Mouse (Mus musculus) cerebellum, adult 2 months (tissue): ENCODE results near the gene Trmt13. TPM values are rescaled to one million over a fixed set of nuclear protein-coding genes. Genes with fewer than 3 reads are reported as not detected.

Source experiments
- DNase-seq, 2 experiments: peaks; one replicate each; pipeline ENCODE4 v3.0.0; 2021
- H3K27ac ChIP-seq: fragments of 200-500 bp; 2 replicates; pipeline ENCODE4 v1.5.1; 2012; ENCODE audit warnings: low read length, control low read depth, inconsistent platforms; ENCODE audit not compliant: insufficient read depth
- H3K27me3 ChIP-seq: fragments of 200-500 bp; 2 replicates; pipeline ENCODE4 v1.6.1; 2012; ENCODE audit warnings: inconsistent platforms, mild to moderate bottlenecking, low read length, moderate library complexity; ENCODE audit not compliant: control insufficient read depth, insufficient read depth
- H3K4me1 ChIP-seq: fragments of 200-500 bp; 2 replicates; pipeline ENCODE4 v1.6.1; 2011; ENCODE audit warnings: low read length; ENCODE audit not compliant: control insufficient read depth, insufficient read depth
- H3K4me3 ChIP-seq: fragments of 200-500 bp; replicated peaks from 2 replicates; pipeline ENCODE3; 2011; ENCODE audit warnings: mild to moderate bottlenecking, low read depth, low read length, control low read depth; ENCODE audit not compliant: insufficient read depth
- CTCF ChIP-seq: fragments of 200-500 bp; IDR thresholded peaks from 2 replicates; pipeline ENCODE4 v1.5.1; 2011; ENCODE audit warnings: low read depth, mild to moderate bottlenecking, control low read depth, low read length, moderate library complexity, borderline replicate concordance; ENCODE audit not compliant: insufficient read depth
- POLR2A ChIP-seq: fragments of 200-500 bp; IDR thresholded peaks from 2 replicates; pipeline ENCODE4 v1.6.1; 2011; ENCODE audit warnings: low read length, control low read depth, borderline replicate concordance; ENCODE audit not compliant: insufficient read depth
- WGBS: fragments of 180-500 bp; shearing (Covaris S2); methylation state at CpG from one replicate; pipeline ENCODE4 v1.1.7; 2018; 5-methylcytosine and 5-hydroxymethylcytosine counted together
- polyA plus RNA-seq: library from polyadenylated mRNA; depleted of rRNA; stranded (reverse); fragments of >200 nt; gene quantifications from 2 replicates; pipeline ENCODE4 v1.2.3, GENCODE M21; 2012

Trmt13 gene
- polyA plus RNA-seq, 1 experiment = 22.9 TPM

- no peak overlapping the region for H3K27ac ChIP-seq
- TF ChIP-seq CTCF = no peak
- TF ChIP-seq POLR2A = no peak
Observed at GRCm38 (mm10) chr3:116638572-116638971, 24.2 kb upstream of the Trmt13 start.

DNA sequence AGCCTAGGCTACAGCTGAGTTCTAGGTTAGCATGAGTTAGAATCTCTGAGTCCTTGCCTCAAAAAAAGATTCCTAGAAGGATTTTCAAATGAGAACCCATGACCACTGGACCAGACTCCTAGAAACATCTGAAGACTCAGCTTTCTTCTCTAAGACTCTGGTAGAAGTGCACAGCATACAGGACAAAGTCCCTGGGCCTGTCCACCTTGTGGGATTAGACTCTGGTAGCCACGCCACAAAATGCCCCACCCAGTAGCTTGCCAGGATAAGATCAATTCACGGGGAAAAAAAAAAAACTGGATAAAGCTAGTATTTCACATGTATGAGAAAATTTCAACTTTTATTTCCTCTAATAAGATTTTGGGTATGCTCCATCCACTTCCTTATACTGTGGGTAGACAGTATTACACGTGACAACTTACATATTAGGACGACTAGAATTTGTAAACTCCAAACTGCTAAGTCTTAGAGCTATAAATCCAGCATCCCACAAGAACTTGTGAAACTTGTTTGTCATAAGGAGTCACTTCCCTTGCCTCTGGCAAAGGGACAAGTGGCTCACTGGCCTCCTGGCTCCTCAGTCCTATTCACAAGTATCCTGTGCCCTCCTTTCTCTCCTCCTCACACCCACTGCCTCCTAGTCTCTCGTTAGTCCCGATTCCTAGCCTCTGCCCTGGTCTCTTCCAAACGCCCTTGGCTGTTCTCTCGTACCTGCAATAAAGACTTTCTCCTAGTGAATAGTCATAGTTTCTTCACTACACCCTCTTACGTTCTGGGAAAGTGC, 23.5 kb upstream of the Trmt13 start:
- Histone ChIP-seq H3K4me1 (no peaks in the 10 kb centered on the region), H3K4me3 (no peak overlapping the region), H3K27me3 (no peaks in the 10 kb centered on the region), H3K27ac (no peak overlapping the region)
- TF ChIP-seq POLR2A (no peak), CTCF (no peak)
- no peak for DNase-seq
- WGBS = 88% methylated on average over 9 of the region's 9 CpGs

More at GRCm38 (mm10) chr3:116638572-116638971, 24.2 kb upstream of the Trmt13 start:
- H3K4me1 ChIP-seq = no peaks in the 10 kb centered on the region
- H3K4me3 ChIP-seq = no peak overlapping the region
- H3K27me3 ChIP-seq = no peaks in the 10 kb centered on the region
- DNase-seq = no peak
- 92% methylated on average over 7 of the region's 7 CpGs for WGBS

DNA sequence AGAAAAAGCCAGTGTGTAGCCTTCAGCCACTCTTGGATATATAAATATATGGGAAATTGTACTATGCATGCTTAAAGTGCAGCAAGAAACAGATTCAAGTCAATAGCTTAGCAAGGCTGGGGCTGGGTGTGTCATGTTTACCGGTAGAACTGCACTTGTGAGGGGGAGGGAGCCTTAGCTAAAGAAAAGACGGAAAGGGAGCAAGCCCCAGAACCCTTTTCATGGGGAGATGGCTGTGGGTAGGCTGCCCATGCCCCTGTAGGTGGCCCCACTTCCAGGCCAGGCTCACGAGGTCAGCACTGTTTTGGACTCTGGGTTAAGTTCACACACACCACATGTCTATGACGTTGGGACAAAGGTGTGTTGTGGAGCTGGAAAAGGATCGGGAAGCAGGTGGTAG, 21.4 kb upstream of the Trmt13 start:
- no peak overlapping the region for H3K4me3 ChIP-seq
- H3K27me3 ChIP-seq = no peaks in the 10 kb centered on the region
- no peak for DNase-seq
- no peak for TF ChIP-seq CTCF
- no peak for TF ChIP-seq POLR2A
- WGBS = 53% methylated on average over 5 of the region's 5 CpGs
- no peak overlapping the region for H3K27ac ChIP-seq
- H3K4me1 ChIP-seq = no peaks in the 10 kb centered on the region

DNA sequence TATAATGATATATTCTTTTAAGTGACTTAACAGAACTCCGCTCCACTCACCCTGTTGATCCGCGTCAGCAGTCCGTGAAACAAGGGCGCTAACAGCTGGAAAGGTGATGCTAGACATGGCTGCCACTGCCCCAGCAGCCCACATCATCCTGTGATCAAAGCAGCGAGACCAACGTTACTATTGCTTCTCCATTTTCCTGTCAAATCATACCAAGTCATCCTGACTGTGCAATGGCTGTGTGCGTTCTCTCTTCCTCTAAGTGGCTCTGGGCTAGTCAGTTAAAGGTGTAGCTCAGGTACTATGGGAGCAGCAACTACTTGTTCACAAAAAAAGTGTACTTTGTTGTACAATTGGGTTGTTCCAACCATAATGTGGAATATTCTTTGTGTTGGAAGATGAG, 20.5 kb upstream of the Trmt13 start:
- TF ChIP-seq POLR2A (no peak), CTCF (no peak)
- Histone ChIP-seq H3K27me3 (no peaks in the 10 kb centered on the region), H3K4me1 (no peaks in the 10 kb centered on the region), H3K27ac (no peak overlapping the region), H3K4me3 (no peak overlapping the region)
- DNase-seq = no peak
- WGBS = 92% methylated on average over 8 of the region's 8 CpGs

DNA sequence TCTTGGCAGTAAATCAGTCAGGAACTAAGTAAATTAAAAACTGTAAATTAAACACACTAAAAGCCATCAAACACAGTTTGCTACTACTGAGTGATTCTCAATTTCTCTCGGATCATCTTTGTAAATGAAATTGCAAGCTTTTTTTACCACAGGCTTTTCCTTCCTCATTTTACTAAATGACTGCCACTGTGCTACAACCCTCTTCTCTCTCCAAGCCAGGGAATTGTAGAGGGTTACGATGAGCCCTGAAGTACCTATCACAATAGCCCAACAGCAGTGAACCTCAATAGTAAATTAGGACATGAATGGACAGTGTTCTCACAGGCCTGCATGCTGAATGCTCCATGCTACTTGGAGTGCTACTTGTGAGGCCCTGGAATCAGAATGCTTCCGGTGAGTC, 19.7 kb upstream of the Trmt13 start:
- Histone ChIP-seq H3K4me1 (no peaks in the 10 kb centered on the region), H3K27ac (no peak overlapping the region)

GRCm38 (mm10) chr3:116632971-116633370, 18.6 kb upstream of the Trmt13 start:
- no peak overlapping the region for H3K27ac ChIP-seq
- TF ChIP-seq POLR2A (no peak), CTCF (no peak)
- H3K4me3 ChIP-seq = no peak overlapping the region
- DNase-seq = no peak
- H3K4me1 ChIP-seq = no peaks in the 10 kb centered on the region
- WGBS = 67% methylated on average over 3 of the region's 3 CpGs
- no peaks in the 10 kb centered on the region for H3K27me3 ChIP-seq

More for the DNA sequence above, 19.7 kb upstream of the Trmt13 start:
- WGBS = 90% methylated on average over 3 of the region's 3 CpGs
- no peak for TF ChIP-seq POLR2A
- TF ChIP-seq CTCF = no peak
- H3K4me3 ChIP-seq = no peak overlapping the region
- DNase-seq = no peak
- no peaks in the 10 kb centered on the region for H3K27me3 ChIP-seq

- TF ChIP-seq CTCF (no peak), POLR2A (no peak)
- Histone ChIP-seq H3K27ac (no peak overlapping the region), H3K4me1 (no peaks in the 10 kb centered on the region), H3K27me3 (no peaks in the 10 kb centered on the region), H3K4me3 (no peak overlapping the region)
- 58% methylated on average over 1 of the region's 1 CpGs for WGBS
- DNase-seq = no peak
Observed at GRCm38 (mm10) chr3:116631459-116631858, 17.1 kb upstream of the Trmt13 start.

GRCm38 (mm10) chr3:116622641-116623040, 8.3 kb upstream of the Trmt13 start:
- no peak for DNase-seq
- TF ChIP-seq CTCF = no peak
- no peak for TF ChIP-seq POLR2A
- WGBS = 97% methylated on average over 7 of the region's 7 CpGs
- no peak overlapping the region for H3K27ac ChIP-seq
- H3K4me3 ChIP-seq = no peak overlapping the region
- no peaks in the 10 kb centered on the region for H3K27me3 ChIP-seq
- H3K4me1 ChIP-seq = no peaks in the 10 kb centered on the region
